Mouse (Mus musculus): ENCODE data around the gene Olfr548-ps1.
"Not testable (repeated sequence)": the region's sequence is repeated elsewhere in the genome, so short reads cannot be mapped to it uniquely, and the experiment has no call there.

Olfr548-ps1 gene

DNA sequence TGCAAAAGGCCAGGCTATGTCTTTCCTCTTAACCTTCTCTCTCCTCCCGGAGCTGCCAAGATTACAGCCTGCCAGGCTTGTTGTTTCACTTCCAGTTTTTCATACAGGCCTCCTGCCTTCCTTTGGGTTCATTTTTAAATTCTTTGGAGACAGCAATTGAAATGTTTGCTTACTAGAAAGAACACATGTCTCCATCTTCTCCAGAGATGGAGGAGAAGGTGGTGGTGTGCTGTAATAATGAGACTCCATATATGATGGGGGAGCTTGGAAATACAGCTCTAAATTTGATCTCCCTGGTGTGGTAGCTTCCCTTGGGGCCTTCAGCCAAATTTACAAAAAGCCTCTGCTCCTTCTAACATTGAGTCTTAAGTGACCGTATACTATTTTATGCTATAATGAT is at the start of gene Olfr548-ps1:
Olfr548-ps1 (plus strand) TSS at position 301 of the 400 bp plus-strand sequence.
- no peak for DNase-seq (ENCODE audit: low read depth)

DNA sequence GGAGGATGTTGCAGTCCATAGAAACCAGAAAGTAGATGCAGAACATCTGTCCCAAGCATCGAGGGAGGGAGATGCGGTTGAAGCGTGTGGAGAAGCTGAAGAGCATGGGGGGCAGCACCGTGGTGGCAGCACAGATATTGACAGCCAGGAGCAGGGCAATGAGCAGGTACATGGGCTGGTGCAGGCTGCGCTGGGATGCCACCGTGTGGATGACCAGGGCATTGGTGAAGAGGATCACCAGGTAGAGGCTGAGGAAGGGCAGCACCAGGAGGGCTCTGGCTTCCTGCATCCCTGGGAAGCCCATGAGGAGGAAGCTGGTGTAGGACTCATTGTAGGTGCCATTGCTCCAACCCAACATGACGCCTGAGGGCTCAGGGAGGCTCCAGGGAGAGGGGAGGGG is 46.3 kb upstream of the Olfr548-ps1 start:
- not testable (repeated sequence) for DNase-seq (ENCODE audit: low read depth)

DNA sequence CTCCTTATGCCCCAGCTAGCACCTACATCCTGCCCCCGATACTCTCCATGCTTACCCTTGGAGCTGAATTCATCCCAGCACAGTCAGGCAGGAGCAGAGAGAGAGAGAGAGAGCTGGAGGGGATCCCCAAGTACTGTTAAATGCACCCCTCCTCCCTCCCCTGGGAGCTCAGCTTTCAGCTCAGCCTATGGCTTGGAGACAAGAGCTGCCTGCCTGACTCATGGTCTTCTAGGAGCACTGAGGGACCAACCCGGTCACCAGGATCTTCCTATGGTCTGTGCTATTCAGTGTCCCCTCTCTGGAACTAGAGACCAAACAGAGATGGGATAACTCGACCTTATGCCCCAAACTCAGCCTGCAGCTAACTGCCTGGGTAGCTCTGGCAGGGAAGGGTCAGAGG is 41.2 kb upstream of the Olfr548-ps1 start, which contains the start of gene Olfr545:
Olfr545 (minus strand) TSS at position 101 of the 400 bp plus-strand sequence.
- DNase-seq (ENCODE audit: low read depth) = no peak

DNA sequence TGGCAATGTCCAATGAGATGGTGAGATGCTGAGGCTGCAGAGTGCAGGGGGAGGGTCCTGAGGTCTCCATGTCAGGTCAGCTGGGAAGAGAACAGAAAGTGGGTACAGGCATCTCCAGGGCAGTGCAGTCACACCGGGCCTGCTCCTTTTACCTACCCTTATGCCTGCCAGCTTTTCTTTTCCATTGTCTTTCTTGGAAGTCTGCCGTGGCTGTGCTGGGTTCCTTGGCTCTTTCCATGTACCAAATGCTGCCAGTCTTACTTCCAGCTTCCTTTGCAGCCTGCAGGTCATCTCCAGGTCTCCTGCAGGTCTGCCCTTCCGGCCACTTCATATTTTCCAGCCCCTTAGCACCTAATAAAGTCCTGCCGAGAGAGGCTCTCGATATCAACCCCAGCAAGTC is 38.7 kb upstream of the Olfr548-ps1 start:
- DNase-seq (ENCODE audit: low read depth) = no peak

DNA sequence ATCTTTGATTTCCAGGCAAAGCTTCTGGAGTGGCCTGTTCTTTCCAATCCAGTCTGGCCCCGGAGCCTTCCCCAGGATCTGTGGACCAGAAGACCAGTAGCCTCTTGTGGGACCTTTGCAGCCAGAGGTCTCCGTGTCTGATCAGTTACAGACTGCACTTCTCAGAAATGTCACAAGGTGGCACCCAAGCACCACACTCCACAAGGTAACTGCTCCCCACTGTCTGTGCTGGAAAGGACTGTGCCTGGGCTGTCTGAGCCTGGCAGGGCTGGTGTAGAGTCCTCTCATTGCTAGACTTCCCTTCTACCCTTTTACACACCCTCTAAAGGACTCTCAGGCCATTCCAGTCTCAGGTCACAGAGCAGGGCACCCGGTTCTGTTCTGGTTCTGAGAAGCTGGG is 33.8 kb upstream of the Olfr548-ps1 start:
- peak; percentile 64 for DNase-seq (ENCODE audit: low read depth)

DNA sequence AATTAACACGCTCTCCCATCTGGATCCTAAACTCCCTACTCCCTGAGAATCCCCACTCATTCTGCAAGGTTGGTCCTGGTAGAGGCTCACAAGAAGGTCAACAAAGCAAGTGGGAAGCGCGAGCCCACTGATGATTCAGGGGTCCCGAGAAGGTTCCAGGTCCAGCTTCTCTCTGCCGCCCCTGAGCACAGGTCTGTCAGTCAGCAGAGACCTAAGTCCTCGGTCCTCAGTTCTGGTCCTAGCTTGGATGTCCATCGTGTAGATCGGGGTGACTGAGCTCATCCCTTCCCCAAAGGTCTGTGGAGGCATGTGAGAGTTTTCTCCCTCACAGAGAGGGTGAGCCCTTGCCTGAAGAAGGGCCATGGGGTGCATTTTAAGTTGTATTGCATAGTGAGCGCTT is 32.6 kb upstream of the Olfr548-ps1 start:
- no peak for DNase-seq (ENCODE audit: low read depth)

DNA sequence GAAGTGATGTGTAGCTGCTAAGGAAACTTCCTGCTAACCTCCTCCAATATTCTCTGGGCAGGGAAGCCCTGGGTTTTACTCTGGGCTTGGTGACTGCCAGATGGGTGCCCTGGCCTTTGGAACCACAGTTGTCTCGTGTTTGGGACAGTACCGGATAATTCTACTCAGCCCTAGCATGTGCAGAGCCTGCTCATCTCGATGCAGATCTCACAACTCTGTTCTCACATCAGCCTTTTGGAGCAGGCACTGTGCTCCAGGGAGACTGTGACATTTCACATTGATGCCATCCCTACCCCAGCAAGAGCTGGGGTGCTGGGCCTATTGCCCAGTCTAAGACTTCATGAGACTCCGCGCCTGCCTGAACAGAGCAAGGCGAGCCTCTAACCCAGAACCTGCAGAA is 32.0 kb upstream of the Olfr548-ps1 start:
- no peak for DNase-seq (ENCODE audit: low read depth)

DNA sequence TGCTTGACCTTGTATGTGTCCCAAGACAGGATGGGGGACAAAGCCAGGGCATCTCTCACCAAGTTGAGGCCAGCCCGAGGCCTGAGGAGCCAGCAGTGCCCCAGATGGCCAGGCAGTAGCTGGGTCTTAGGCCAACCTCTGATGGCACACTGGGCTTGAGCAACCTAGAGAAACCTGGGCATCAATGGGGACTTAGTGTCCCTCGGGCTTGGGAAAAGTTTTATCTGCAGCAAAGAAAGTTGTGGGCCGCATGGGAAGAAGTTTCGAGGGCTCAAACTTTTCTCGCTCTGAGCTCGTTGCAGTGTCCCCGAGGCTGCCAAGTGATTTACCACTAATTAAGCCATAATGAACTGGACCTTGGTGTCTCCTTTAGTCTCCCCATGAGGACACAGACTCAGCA is 31.0 kb upstream of the Olfr548-ps1 start:
- DNase-seq (ENCODE audit: low read depth) = no peak

DNA sequence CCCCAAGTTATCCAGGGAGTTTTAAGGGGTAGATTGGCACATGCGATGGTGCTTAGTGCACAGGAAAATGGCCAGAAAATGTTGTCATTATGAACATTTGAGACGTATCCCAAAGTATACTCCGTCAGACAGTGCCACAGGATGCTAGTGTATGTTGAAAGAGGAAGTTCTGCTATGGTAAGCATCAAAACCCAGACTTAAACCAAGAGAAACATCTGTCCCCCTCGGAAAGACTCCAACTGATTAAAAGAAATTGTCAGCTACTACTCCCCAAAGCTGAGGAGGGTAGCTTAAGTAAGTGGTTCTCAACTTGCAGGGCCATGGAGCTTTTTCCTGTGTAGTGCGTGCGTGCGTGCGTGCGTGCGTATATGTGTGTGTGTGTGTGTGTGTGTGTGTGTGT is 28.8 kb upstream of the Olfr548-ps1 start:
- DNase-seq (ENCODE audit: low read depth) = no peak

DNA sequence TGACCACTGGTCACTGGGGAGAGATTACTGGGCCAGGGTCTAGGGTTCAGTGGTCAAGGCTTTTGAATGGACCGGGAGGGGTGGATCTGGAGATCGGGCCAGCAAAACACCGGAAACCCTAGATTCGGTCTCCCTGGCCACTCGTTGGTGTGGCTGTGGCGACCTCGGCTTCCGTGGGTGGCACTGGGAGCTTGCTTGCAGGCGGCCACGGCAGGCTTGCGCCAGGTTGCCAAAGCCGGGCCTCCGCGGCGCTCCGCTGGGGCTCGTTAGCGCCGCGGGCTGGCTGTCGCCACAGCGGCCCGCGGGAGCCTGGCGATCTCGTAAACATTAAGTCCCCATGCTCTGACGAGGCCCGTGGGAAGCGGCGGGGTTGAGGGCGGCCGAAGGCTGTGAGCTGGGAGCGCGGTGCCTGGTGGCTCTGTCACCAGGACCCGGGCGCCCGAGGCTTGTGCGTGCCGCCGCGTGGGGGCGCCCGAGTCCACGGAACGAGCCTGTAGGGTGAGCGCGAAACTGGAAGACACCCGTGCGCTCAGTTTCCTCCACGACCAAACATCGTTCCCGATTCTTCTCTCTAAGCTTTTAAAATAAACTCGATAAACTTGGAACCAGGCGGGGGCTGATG is 27.8 kb upstream of the Olfr548-ps1 start:
- DNase-seq (ENCODE audit: low read depth) = peak; percentile 59

DNA sequence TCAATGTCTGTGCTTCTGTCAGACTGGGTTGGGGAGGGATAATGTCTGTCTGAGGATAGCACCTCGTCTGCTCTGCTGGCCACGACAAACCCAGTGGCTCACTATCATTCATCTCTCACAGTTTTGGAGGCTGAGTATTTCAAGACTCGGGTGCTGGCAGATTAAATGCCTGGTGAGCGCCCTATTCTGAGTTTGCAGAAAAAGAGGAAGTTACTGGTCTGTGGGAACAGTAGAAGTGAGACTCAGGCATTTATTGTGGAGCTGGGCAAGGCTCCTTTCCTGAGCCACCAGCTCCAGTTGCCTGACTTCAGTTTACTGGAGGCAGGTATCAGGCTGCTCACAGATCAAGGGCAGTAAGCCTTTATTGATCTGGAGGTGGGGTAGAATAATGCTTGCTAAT is 26.6 kb upstream of the Olfr548-ps1 start:
- peak; percentile 18 for DNase-seq (ENCODE audit: low read depth)

DNA sequence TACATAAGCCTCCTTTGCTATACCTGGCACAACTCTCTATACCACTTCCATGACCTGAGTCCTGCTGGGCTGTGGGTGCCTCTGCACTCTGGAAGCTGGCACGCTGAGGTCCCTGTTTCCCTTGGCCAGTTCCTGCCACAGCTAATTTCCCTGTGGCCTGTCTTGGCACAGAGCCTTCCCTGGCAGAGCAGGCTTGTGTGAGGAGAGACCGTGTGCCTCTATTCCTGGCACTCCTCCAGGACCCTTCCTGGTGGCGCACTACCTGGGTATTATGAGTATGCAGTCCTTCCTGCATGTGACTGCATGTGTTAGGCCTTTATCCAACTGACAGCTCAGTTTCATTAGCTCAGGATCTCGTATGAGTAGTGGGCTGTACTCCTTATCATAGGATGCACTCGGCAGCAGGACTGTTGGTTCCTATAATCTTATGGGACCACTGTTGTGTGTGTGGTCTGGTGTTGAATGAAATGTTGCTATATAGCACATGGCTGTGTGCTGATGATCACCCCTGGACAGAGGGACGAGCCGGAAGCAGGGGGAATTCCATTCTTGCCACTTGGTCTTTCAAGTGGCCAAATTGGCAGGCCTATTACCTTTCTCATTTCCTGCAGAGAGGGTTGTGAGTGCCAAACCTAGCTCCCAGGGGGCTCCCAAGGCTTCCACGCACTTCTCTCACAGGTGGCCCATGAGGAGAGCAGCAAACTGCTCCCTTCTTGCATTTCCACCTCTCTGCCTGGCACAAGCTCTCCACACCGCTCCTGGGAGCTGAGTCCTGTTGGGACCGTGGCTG is 24.2 kb upstream of the Olfr548-ps1 start:
- DNase-seq (ENCODE audit: low read depth) = no peak

DNA sequence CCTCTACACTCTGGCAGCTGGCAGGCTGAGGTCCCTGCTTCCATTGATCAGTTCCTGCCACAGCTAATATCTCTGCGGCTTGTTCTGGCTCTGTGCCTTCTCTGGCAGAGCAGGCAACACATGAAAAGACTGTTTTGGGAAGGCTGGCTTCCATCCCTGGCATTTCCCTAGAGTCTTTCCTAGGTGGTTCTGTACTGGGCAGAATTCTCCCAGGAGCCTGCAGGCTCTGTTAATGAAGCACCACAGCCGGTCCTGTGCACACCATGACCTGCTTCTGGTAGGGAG is 23.7 kb upstream of the Olfr548-ps1 start:
- DNase-seq (ENCODE audit: low read depth) = no peak

DNA sequence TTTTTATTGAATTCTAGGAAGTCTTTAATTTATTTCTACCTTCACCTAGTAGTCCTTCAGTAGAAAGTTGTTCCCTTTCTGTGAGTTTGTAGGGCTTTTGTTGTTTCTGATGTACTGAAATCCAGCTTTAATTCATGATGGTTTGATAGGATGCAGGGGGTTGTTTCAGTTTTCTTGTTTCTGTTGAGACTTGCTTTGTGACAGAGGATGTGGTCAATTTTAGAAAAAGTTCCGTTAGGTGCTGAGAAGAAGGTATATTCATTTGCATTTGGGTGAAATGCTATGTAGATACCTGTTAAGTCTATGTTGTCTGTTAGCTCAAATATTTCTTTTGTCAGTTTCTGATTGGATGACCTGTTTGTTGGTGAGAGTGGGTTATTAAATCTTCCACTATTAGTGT is 11.6 kb upstream of the Olfr548-ps1 start:
- no peak for DNase-seq (ENCODE audit: low read depth)

DNA sequence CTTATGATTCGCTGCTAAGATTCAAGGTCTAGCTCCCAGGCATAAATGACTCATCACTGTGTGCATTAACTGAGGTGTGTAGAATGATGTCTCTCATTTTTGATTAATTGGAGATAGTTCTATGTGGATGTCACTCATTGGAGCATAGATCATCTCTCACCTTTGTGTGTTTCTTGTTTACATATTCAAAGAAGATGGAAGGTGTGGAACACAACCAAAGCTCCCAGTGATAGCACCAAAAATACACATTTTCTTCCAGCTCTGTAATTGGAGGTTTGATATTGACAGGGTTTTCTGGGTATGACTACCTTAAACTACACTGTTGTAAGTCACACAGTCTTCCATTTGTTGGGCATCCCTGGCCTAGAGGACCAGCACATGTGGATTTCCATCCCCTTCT is 6.2 kb upstream of the Olfr548-ps1 start, which contains the start of gene Olfr547:
Olfr547 (plus strand) TSS at position 301 of the 400 bp plus-strand sequence.
- no peak for DNase-seq (ENCODE audit: low read depth)

DNA sequence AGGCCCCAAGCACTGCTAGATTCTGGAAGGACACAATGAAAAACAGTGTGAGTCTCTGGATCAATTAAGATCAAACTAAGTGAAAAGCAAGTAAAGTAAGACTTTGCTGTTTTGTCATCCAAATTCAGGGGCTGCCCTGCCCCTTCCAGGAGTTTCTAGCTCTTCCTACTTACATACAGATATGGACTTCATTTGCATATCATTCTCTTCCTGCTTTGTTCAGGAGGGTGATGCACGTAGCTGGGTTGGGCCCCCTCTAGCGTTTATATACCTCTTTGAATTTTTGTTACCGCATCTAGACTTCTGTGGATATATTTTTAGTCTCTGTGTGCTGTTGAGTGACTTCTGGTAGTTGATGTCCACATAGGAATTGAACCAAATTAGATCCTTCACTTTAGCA is 555 bp downstream of the Olfr548-ps1 start:
- no peak for DNase-seq (ENCODE audit: low read depth)

DNA sequence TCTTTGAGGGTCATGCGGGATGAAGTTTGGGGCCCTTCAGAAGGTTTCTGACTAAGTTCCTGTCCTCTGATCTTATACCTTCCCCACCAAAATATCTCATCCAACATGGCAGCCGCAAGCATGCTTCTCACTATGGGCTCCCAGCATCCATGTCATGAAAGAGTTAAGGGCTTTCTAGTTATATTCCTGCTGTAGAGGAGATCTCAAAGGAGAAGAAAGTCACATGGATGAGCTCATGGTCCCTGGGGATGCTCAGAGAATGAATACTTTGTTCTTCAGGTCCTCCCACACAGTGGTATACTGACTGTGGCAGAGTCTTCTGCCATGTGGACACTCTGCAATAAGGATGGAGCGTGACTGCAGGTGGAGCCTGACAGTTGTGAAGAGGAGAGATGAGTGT is 8.9 kb downstream of the Olfr548-ps1 start, which contains the start of gene Olfr549:
Olfr549 (plus strand) TSS at position 301 of the 400 bp plus-strand sequence.
- no peak for DNase-seq (ENCODE audit: low read depth)

DNA sequence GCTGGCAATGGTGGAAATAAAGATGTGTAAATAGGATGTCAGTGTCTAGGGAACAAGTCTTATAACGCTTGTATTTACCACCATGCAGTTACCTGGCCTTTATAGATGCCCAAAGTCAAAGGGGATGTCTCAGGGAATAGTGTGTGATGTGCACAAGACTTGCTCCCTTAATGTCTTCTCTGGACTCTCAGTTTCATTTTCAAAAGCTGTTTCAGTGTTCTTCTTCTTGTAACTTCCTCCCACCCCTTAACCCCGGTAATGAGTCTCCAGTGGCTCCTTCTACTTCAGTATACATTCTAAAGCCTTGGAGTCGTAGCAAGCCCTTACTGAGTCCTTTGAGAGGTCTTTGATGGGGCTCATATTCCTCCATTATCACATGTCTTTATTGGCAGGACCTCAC is 12.6 kb downstream of the Olfr548-ps1 start:
- no peak for DNase-seq (ENCODE audit: low read depth)

DNA sequence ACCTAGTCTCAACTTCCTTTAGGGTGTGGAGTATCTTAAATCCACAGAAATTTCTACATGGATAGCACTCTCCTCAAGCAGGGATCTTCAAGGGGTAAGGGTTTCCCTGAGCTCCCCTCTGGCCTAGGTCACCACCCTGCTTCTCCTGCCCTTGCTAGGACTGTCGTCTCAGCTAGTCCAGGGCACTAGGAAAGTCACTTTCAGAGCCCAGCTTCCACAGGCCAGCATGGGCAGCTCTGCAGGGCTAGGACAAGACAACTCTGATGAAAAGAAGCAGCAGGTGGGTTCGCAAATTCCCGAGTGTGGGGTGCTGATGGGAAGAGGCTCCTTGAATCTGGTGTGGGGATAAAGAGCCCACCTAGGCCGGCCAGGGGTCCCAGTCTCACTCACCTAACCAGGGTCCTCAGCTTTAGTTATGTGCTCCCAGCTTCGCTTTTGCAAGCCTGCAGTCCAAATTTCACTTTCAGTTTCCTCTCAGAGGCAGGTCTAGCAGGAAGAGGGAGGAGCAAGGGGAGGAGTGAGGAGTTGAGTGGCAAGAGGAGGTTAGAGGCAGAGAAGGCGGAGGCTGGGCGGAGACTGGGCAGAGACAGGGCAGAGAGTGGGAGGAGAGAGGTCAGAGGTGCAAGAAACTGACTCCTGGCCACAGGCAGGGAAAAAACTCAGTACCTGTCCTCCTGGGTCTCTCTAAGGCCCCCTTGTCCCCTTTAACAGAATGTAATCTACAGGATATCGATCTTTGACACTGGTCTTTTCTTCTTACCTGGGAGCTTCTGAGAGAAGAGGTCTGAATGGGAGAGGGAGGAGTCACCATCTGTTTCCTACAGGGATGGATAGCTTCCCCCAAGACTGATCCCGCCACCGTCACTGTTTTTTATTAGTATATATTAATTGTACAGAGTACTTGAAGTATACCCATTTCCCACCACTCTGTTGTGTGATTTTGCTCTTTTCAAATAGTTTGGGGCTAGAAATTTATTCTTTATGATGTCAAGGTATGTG is 24.6 kb downstream of the Olfr548-ps1 start, which contains the start of gene Trim21:
Trim21 (minus strand) TSS at position 488 of the 999 bp plus-strand sequence.
- DNase-seq (ENCODE audit: low read depth) = peak; percentile 85

DNA sequence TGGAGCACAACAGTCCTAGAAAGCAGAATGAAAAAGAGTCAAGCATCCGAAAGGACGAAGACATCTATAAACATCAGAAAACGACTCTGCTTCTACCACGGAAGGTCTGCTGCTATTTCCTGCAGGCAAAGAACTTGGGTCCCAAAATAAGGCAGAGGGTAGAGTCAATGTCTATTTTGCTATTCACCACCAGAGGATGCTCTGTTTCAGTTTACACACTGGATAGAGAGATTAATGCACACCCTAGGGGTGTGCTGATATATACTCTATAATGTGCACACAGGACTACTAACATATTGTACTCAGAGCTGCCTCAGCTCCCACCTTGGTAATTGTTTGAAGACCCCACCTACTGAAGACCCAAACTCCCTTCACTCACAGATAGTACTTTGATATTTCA is 25.5 kb downstream of the Olfr548-ps1 start:
- DNase-seq (ENCODE audit: low read depth) = no peak

DNA sequence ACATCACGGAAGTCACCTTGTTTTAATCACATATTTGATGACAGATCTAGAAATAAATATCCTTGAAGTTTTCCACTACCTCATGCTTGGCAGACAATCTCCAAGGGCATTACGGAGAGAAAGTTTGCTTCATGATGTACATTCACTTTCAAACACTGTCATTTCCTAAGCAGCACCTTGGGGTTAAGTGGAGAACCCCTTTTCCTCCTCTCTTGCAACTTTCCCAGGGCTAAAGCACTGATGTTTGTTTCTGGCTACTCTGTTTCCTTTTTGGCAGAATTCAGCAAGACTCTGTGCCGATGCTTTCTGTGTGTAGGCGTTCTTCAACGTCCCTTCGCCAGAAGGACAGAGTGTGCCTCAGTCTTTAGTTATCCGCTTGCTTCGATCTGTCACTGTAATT is 30.4 kb downstream of the Olfr548-ps1 start, which contains the start of gene Olfr550:
Olfr550 (plus strand) TSS at position 301 of the 400 bp plus-strand sequence.
- DNase-seq (ENCODE audit: low read depth) = no peak

DNA sequence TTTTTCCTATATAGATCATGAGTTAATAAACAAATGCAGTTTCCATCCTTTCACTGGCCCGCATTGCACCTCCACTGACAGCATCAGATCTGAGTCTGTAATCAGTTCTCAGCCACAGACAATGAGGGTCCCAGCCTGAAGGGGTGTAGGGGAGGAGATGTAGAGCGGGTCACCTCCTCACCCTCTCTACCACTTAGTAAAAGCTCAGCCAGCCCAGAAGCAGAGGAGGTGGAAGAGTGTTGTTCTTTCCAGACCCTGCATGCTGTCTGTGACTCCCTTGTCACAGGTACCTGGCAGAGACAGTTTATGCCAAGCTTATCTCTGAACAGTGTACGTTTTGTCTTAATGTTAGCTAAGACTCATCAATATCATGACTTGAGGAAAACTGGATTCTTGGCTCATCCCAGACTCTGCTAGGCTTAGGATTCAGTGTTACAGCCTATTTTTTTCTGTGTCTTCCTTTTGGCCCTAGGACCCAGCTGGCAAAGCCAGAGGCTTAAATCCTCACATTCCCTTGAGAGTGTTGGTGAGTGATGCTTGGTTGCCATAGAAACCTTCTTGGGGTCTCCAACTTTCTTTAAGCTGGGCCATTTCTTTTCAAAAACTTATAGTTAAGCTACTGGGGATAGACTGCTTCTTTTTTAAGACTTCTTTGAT is 32.6 kb downstream of the Olfr548-ps1 start:
- DNase-seq (ENCODE audit: low read depth) = no peak

Measured in c-Kit-positive CD71-negative TER-119-negative erythroid progenitor cells, embryonic 14.5 days (primary cell).